Mouse (Mus musculus): Measurements from ENCODE around the gene Amigo2. TPM values are rescaled to one million over a fixed set of nuclear protein-coding genes. Genes with fewer than 3 reads are reported as not detected.
A peak's percentile ranks its signal among the peaks of the same experiment; 100 is the strongest.

Amigo2 gene
- total RNA-seq, 2 experiments from 2014 or later: 19.5 to 21.0 TPM

DNA sequence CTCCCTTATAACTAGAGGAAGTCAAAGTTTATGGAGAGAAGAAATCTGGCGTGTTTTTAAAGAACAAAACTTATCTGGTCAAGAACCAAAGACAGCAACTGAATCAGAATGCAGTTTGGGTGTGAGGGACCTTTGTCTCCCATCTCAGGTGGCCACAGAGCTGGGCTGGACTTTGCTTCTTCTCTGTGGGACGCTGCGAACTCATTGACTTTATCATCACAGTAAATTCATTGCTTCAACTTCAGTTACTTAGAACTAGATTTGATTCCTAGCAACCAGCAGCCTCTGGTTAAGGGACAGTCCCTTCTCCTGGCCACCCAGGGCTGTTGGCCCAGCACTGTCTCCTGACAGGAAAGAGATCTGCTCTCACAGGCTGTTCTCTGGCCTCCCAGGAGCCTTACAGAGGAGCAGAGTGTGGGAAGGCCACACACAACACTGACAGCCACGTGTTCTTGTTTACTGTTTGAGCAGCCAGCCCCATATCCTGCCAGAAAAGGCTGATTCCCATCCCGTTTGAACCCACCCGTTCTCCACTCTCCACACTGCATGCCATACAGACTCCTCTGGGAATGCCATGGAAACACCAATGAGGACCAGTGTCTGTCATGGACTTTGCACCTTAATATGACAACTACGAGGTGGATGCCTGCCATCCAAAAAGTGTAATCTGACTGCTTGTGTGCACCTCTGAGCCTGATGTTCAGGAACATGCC is 25.1 kb upstream of the Amigo2 start:
- no peak for DNase-seq (ENCODE audit: extremely low spot score in 1 of 2, low spot score in 1 of 2)

- DNase-seq (ENCODE audit: extremely low spot score in 1 of 2, low spot score in 1 of 2): no peak
These were observed 20.1 kb upstream of the Amigo2 start for GRCm38 (mm10) chr15:97267094-97267695.

DNA sequence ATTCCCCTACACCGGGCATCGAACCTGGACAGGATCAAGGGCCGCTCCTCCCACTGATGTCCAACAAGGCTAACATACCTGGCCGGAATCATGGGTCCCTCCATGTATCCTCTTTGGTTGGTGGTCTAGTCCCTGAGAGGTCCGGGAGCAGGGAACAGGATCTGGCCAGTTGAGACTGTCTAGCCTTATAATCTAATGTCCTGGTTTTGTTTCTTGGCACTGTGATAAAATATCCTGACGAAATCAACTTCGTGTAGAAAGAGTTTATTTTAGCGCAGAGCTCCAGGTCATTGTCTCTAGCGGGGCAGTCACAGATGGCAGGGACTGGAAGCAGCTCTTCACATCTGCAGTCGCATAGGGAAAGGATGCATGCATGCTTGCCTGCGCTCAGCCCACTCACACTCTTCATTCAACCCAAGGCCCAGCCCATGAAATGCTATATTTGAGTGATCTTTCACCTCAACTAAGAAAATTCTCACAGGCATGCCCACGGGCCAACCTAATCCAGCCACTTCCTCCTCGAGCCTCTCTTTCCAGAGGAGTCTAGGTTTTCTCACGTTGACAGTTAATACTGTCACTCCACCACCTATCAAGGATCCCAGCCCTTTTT is 19.3 kb upstream of the Amigo2 start:
- no peak for DNase-seq (ENCODE audit: extremely low spot score in 1 of 2, low spot score in 1 of 2)

DNA sequence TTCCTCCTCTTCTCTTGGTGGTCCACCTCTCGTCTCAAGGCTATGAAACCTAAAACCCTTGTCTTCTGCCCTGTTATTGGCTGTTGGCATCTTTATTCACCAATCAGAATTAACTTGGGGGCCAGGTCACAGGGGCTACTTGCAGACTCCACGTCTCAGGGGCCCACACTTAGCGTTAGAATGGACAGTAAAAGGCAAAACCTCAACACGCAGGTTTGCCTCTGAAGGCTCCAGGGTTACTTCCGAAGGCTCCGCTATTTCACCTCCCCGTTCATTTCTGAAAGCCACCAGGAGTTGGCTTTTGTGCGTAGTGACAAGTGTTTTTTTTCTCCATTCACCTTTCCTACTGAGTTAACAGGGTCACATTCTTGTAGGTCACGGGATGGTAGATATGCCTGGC is 15.2 kb upstream of the Amigo2 start:
- DNase-seq (ENCODE audit: extremely low spot score in 1 of 2, low spot score in 1 of 2): no peak

GRCm38 (mm10) chr15:97259968-97260597 is 13.0 kb upstream of the Amigo2 start:
- no peak for DNase-seq (ENCODE audit: extremely low spot score in 1 of 2, low spot score in 1 of 2)

DNA sequence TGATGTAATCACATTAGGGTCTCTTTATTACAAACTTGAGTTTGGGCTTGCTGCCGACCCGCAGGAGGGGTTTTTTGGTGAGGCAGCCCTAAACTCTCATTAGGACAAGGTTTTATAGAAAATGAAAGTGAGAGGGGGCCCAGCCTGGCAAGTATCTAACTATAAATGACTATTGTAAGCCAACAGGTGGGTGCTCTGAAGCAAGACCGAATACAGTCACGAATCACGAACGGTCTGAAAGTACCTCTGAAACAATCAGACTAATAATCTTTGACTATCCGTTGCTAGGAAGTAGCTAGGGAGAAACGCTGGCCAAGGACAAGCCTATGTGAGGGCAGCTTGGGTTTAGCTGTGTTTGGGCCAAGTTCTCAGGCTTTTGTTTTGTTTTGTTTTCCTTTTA is 12.2 kb upstream of the Amigo2 start:
- no peak for DNase-seq (ENCODE audit: extremely low spot score in 1 of 2, low spot score in 1 of 2)

DNA sequence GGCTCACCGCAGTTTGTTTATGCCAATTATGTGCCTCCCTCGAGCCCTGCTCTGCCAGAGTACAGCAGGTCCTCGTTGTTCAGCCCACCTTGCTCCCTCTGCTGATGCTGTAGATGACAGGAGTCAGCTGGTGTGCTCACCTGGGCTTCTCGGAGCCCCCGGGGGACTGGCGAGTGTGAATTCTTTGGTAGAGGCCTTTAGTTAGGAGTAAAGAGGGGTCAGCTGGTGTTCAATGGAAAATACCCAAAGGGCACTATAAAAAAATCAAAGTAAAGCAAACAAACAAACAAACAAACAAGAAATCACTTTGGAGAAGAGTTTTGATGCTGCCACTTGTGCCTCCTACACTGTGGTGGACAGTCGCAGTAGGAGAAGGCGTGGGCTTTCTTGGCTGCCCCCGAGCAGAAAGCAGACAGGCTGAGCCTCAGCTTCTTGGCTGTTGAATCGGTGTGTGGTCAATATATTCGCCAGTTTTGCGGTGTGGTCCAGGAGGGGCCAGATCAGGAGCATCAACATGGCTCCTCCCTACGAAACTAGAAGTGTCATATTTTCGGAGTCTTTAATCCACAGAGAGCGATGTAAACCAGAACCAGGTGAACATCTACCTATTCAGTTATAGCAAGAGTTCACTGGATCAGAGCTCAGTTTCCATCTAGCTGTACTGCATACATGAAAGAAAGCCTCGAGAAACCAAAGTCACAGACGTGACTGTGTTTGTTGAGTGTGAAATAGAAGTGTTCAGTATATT is 11.6 kb upstream of the Amigo2 start:
- DNase-seq (ENCODE audit: extremely low spot score in 1 of 2, low spot score in 1 of 2): no peak

DNA sequence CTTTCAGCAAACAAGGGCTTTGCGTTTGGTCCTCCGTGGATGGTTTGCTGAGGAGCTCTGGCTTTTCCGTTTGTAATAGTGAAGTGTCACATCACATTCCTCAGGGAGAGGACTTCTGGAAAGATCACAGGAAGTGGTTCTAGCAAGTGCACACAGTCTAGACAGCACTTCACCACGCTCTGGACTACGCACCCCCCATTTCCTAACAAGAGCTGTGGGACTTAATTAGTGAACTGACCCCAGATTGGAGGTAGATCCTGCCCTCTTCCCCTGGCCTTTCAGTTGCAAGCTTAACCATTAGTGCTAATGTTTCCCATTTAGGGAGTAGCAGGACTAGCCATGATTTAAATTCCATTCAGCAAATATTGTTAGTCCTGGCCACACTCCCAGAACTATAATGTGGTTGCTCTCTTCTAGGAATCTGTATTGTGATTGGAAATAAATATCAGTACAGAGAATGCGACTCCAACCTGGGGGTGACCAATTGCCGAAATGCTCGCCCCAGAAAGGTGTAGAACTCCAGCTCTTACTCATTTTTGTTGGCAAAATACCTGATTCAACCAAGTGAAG is 10.2 kb upstream of the Amigo2 start:
- no peak for DNase-seq (ENCODE audit: extremely low spot score in 1 of 2, low spot score in 1 of 2)

- no peak for DNase-seq (ENCODE audit: extremely low spot score in 1 of 2, low spot score in 1 of 2)
These were observed 9.3 kb upstream of the Amigo2 start for GRCm38 (mm10) chr15:97256411-97256810.

- no peak for DNase-seq (ENCODE audit: extremely low spot score in 1 of 2, low spot score in 1 of 2)
These were observed 8.7 kb upstream of the Amigo2 start for GRCm38 (mm10) chr15:97255800-97256199.

DNA sequence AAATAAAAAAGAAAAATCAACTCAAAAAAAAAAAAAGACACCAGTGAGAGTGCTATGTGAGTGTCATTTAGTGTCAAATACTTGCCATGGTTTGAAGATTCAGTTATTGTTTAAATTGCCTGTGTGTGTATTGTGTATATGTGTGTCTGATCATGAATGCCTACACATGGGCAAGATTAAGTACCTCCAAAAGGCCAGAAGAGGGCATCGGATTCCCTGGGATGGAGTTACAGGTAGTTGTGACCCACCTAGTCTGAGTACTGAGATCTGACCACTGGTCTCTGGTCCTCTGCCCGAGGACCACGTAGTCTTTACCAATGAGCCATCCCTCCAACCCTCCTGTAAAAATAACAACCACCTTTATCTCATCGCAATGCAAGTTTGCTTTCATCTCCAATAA is 7.3 kb upstream of the Amigo2 start:
- no peak for DNase-seq (ENCODE audit: extremely low spot score in 1 of 2, low spot score in 1 of 2)

DNA sequence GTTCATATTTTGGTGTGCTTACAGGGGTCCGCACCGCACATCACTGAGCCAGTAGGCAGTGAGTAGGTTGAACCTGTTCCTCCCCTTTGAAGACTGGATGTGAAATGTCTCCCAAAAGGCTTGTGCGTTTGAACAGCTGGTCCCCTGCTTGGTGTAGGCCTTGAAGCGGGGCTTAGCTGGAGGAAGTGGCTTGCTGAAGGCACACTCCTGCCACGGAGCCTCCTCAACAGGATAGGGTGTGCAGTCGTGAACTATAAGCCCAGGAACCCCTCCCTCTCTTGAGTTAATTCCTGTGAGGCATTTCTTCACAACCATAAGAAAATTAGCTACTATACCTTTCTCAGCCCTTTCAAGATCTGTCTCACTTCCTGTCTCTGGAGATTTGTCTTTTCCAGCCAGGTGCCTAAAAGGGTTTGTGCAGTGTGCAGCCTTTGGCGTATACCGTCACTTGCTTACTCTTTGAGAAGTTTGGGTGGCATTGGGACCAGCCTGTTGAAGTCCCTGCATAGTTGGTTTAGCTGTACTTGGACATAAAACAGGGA is 5.5 kb upstream of the Amigo2 start:
- no peak for DNase-seq (ENCODE audit: extremely low spot score in 1 of 2, low spot score in 1 of 2)

GRCm38 (mm10) chr15:97249322-97249721 is 2.2 kb upstream of the Amigo2 start:
- DNase-seq (ENCODE audit: extremely low spot score in 1 of 2, low spot score in 1 of 2): no peak

GRCm38 (mm10) chr15:97248296-97248695 is 1.2 kb upstream of the Amigo2 start:
- no peak for DNase-seq (ENCODE audit: extremely low spot score in 1 of 2, low spot score in 1 of 2)

- no peak for DNase-seq (ENCODE audit: extremely low spot score in 1 of 2, low spot score in 1 of 2)
These were observed 689 bp upstream of the Amigo2 start for GRCm38 (mm10) chr15:97247791-97248161.

- no peak for DNase-seq (ENCODE audit: extremely low spot score in 1 of 2, low spot score in 1 of 2)
These were observed 831 bp downstream of the Amigo2 start for GRCm38 (mm10) chr15:97246256-97246655.

- DNase-seq (ENCODE audit: extremely low spot score in 1 of 2, low spot score in 1 of 2): no peak
These were observed 1.7 kb downstream of the Amigo2 start for GRCm38 (mm10) chr15:97245392-97245791.

DNA sequence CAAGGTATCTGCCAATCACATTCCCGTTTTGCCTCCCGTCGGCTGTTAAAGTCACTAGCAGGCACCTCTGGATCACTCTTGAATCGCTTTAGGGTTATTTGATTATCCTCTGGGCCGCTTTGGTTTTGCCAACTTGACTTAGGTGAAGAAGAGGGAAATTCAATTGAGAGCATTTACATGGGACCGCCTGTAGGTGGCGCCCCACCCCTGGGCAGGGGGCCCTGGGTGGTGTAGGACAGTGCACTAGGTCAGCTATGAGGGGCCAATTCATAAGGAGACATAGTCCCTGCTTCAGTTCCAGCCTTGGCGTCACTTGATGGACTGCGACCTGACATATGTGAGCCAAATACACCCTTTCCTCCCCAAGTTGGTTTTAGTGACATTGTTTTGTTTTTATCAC is 10.1 kb downstream of the Amigo2 start:
- peak in 1 of 2 experiments; percentile 33 for DNase-seq (ENCODE audit: extremely low spot score in 1 of 2, low spot score in 1 of 2)

DNA sequence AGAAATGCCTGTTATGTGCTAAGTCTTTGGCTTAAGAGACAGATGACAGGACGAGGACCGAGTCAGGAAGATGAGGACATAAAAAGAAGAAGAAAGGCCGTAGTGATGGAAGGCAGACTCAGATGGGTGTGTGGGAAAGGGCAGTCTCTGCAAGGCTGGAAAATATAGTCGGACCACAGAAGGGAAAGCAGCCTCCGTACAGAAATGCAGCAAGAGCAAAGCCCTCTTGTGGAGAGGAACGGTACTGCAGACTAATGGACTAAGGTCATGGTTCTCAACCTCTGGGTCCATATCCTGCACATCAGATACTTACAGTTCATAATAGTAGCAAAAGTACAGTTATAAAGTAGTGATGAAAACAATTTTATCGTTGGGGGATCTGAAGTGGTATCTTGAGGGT is 11.9 kb downstream of the Amigo2 start:
- DNase-seq (ENCODE audit: extremely low spot score in 1 of 2, low spot score in 1 of 2): peak in 1 of 2 experiments; percentile 59

DNA sequence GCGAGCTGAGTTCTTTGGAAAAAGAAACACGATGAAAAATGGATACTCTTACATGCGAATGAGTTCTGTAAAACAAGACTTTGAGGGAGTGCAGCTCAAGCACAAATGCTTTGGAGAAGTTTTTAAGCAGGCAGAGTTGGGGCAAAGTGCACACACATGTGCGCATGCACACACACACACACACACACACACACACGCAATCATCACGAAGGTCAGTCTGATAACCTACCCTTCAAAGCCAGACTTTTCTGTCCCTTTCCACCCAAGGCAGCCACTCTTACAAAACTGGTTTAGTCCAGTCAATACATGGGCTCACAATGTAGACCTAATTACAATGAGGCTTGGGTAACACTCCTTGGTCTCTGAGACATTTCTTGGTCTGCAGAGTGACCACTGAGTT is 13.0 kb downstream of the Amigo2 start:
- no peak for DNase-seq (ENCODE audit: extremely low spot score in 1 of 2, low spot score in 1 of 2)

Measured in layer of hippocampus, postnatal 25 days (tissue).